Mouse (Mus musculus): Measurements from ENCODE around the gene Foxn3. TPM values are rescaled to one million over a fixed set of nuclear protein-coding genes. Genes with fewer than 3 reads are reported as not detected.
A peak's percentile ranks its signal among the peaks of the same experiment; 100 is the strongest.

Foxn3 gene
- total RNA-seq, 1 experiment from 2014 or later, result 98.9 TPM

- no peak for DNase-seq
These were observed 40.5 kb downstream of the Foxn3 start for GRCm38 (mm10) chr12:99522882-99523281.

DNA sequence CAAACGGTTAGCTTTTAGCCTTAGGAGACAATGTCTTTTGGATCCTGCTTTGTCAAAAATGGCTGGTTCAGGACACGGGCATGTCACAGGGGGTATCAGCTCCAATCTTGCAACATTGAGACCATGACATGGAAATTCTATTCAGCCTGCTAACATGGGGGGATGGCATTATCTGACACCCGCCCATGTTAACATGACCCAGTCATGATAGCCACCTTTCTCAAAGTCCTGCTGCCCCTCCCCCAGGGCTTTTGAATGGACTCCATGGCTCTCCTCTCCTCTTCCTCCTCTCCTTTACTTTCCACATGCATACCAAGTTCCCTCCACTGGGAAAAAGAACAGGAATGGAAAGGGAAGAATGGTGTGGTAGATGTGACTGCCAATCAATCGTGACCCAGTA lies 43.5 kb downstream of the Foxn3 start:
- no peak for DNase-seq

- DNase-seq, result peak; percentile 38
These were observed 44.2 kb downstream of the Foxn3 start for GRCm38 (mm10) chr12:99519191-99519614.

DNA sequence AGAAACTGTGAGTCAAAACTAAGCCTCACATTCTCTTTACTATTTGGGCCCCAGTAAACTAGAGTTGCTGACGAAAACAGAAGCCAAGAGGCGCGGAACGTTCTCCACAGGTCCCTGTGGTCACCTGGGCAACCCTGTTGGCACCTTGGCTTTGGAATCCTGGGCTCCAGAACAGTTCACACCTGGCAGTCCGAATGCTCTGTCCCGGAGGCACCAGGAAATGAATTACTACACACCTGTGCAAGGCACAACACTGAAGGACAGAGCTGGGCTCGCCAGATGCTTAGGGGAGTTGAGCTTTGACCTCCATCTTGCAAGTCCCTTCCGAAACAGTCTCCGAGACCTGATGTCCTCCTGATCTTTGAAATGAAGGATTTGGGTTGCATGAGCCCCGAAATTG lies 44.7 kb downstream of the Foxn3 start:
- no peak for DNase-seq

DNA sequence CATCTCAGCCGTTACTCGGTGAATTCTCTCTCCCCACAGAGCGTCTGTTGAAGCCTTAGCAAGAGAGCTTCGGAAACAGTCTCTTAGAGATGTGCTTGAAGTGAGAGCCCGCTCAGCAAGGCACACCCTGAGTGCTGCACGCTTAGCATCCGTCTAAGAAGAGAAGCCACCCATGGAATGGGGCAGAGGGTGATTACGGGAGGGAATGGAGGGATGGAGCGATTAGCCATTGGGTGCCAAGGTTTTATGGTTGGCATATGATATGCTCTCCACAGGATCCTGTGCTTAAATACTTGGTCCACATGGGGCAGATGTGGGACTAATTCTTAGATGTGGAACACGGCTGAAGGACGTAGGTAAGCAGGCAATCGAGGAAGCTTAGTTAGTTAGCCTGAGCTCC lies 45.3 kb downstream of the Foxn3 start:
- no peak for DNase-seq

DNA sequence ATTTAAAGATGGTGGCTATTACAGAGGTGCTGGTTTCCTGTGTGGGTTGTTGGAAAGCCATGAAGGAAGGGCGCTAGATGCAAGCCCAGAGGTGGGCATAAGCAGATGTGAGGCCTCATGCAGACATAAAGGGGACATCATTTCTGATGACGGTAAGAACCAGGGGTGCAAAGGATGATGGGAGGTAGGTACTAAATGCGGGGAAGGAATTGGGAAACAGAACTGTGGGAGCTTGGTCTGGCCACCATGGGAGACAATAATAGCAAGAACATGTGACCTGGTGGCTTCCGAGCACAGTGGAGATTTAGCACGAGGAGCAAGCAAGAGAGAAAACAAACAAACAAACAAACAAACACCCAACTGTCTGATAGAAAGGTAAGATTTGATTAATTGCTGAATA lies 46.1 kb downstream of the Foxn3 start:
- DNase-seq, result no peak

DNA sequence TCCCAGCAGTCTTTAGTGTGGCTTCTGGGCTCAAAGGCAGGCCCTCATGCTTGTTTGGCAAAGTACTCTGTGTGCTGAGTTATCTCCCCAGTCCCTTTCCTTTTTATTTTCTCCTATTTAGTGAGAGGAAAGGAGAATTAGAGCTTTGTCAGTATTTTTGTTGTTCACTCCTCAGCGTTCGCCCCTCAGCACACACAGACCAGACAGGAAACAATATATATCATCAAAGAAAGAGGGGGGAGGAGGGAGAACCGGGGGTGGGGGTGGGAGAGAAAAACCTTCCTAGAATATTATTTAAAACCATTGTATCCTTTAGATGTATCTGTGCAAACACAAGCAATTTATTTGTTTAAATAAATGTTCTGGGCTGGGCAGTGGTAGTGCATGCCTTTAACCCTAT lies 47.9 kb downstream of the Foxn3 start:
- DNase-seq, result no peak

- no peak for DNase-seq
These were observed 51.7 kb downstream of the Foxn3 start for GRCm38 (mm10) chr12:99511644-99512043.

GRCm38 (mm10) chr12:99510759-99511158 lies 52.6 kb downstream of the Foxn3 start:
- DNase-seq, result no peak

GRCm38 (mm10) chr12:99502225-99502624 lies 61.2 kb downstream of the Foxn3 start:
- no peak for DNase-seq

DNA sequence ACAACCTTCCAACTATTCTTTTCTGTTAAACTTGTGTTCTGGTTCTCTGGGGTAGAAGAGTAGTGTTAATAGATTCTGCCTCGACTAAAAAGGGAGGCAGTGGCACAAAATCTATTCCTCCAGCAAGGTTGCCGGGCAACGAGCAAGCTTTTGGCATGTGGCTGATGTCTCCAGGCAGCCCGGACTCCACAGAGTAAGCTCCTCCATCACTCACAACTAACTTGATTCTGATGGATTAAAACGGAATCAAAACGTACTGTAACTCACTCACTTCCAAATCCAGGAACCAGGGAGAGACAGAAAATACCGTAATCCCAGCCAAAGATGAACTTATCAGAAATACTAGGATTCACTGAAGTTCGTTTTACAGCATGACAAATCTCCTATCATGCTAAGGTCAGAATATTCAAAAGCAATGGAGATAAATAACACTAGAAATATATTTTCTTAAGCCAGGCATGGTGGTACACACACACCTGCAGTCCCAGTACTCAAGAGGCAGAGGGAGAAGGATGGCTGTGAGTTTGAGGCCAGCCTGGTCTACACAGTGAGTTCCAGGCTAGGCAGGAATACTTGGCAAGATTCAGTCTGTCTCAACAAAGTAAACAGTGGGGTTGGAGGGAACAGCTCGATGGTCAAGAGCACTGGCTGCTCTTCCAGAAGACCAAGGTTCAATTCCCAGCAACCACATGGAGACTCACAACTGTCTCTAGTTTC lies 64.2 kb downstream of the Foxn3 start:
- DNase-seq, result no peak

DNA sequence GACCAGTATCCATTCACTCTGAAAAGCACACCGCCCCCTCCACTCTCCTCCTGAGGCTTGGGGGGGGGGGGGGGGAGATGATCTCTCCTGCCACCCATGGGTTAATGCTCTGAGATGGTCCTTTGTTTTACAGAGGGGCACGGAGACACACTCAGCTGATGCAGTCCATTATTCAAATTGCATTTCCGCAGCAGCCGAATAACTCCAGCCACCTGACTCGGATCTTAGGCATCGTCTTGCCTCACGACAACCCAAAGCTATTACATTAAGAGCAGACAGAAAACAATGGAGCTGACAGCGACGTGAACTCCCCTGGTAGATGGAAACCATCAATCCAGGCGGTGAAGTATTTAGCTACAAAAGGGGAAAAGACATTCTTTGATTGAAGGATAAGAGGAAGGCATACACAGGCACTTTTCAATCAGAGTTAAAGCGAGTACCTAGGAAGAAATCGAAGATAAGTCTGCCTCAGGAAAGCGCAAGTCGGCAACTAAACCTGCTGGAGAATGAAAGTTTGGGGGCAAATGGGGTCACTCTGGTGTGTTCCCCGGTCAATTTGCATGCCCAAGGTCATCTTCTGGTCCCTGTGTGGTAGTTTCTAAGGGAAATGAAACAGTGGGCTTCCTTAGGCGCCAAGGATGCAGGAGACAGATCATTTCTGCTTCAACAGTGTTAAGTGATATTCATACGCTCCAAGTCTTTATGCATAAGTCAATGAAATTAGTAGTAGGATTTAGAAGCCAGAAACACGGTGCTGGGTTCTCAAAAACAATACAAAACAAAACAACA lies 65.0 kb downstream of the Foxn3 start:
- DNase-seq, result no peak

- no peak for DNase-seq
These were observed 66.4 kb downstream of the Foxn3 start for GRCm38 (mm10) chr12:99496945-99497344.

DNA sequence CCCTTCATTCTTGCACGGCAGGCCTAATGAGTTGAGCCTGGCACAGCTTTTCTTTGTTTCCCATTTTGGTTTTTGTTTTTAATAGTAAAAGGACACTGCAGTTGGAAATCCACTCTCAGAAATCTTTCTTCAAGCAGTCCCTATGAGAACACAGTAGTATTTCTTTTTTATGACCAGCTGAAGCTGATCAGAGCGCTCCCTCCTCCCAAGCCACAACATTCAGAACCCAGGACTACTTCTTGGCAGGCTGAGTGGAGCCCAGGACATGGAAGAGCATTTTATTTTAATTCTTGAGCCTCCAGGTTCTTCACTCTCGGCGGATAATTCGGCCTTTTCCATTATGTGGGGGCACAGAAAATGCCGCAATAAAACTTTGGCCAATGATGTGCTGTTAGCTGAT lies 73.2 kb downstream of the Foxn3 start:
- DNase-seq, result no peak

- no peak for DNase-seq
These were observed 74.3 kb downstream of the Foxn3 start for GRCm38 (mm10) chr12:99489001-99489592.

GRCm38 (mm10) chr12:99480372-99480771 lies 83.0 kb downstream of the Foxn3 start:
- DNase-seq, result no peak

GRCm38 (mm10) chr12:99474176-99474575 lies 89.2 kb downstream of the Foxn3 start:
- DNase-seq, result no peak

DNA sequence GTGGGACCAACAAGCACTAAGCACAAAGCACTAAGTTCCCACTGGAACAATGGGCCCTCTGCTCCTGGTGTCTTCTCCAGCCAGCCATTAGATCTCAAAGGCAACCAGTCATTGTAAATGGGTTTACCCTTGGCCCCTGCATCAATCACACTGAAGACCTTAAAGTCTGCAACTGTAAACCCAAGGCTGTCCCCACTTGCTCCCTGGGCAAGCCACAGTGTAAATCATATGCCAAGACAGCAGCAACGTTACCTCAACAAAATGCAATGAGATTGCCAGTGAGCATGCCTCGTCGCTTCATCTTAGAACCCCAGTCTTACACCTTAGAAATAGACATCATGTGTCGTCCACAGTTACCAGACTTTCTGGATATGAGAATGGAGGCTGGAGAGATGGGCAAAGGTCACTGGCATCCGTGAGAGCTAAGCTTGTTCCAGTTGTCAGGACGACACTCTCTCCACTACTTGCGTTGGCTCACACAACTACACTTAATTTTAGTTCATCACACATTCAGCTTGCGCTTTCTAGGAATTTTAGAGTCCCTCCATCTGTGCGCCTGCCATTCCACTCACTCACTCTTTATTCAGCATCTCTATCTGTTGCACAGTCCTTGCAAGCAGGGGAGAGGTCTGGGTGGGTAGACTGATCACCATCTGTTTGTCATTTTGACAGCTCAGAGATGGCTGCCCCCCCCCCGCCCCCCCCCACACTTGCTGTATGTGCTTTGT lies 89.8 kb downstream of the Foxn3 start:
- no peak for DNase-seq

- DNase-seq, result no peak
These were observed 92.0 kb downstream of the Foxn3 start for GRCm38 (mm10) chr12:99471431-99471830.

DNA sequence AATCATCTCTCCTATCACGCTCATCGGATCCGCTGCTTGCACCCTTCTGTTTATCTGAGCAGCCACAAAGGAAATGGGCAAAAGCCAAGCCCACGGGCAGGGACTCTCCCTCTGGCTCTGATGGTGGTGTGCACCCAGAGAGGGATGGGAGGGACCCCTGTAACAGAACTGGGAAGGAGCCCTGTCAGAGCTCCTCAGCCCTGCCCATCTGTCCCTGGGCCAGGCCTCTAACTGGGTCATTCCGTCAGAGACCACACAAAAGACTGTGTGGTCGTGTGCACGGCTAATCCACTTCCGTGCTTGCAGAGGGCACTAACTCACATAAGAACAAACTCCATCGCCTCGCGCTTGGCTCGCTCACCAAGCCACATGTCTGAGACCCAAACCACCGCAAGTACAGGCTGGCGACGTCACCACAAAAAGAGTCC lies 95.5 kb downstream of the Foxn3 start:
- DNase-seq, result no peak

DNA sequence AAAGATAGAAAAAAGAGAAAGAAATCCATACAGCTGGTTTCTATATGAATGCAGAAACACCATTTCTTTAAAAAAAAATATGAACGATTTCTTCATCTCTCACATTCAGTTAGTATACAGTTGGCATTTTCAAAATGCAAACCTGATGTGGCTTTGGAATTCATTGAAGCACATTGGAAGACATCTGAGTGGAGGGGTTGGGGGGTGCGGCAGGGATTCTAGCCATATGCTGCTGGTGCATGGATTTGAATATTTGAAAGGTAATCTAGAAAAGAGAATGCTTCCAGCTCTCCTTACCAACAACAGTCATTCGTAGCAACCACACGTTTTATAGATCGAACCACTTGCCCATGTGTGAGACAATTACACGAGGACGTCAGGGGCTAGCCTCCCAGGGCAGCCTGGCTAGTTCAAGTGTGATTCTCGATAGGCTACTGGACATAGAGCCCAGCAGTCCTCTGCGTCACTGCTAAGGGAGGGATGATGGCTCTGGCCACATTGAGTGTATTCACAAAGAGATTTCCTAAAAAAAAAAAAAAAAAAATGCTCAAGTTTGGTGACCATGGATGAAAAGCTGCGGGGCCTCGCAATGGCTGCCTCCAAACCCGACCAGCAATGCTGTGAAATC lies 96.0 kb downstream of the Foxn3 start:
- DNase-seq, result no peak

- DNase-seq, result no peak
These were observed 97.0 kb downstream of the Foxn3 start for GRCm38 (mm10) chr12:99466426-99466825.

Data from adrenal gland, postnatal 25 days (tissue).